Mouse (Mus musculus): ENCODE results near the gene Scgb1a1.

Scgb1a1 gene

DNA sequence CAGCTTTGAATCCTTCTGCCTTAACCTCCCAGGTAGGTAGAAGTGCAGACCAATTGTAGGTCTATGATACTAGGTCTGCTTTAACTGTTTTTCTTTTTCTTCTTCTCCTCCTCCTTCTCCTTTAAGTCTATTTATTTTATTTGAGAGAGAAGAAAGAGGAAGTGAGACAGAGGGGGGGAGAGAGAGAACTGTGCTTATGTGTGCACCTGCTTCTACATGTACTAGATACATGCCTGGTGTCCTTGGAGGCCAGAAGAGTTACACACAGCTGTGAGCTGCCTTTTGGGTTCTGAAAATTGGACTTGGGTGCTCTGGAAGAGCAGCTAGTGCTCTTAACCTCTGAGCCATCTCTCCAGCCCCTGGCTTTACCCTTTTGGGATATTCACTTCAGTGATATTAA is 46.7 kb downstream of the Scgb1a1 start:
- ChIA-PET CTCF (interaction anchor here in 1 of 4 experiments (0.5 kb wide), 1 partner anchor 1218 kb away, joined by 3 read pairs; no protein-coding TSS in a partner anchor), POLR2A (interaction anchor here in 3 of 4 experiments (0.6 to 9.6 kb wide), 23 partner anchors 8 to 328 kb away, joined by 3 to 121 read pairs (median 7); partner anchors contain the start of genes Ahnak (in 1 of the 3), Asrgl1 (in 1 of the 3) and Eef1g (in 1 of the 3))

- ChIA-PET POLR2A (interaction anchor here in 3 of 4 experiments (0.6 to 9.6 kb wide), 29 partner anchors 7 to 327 kb away, joined by 3 to 121 read pairs (median 6); partner anchors contain the start of genes Ahnak (in 1 of the 3), Asrgl1 (in 1 of the 3) and Eef1g (in 1 of the 3)), CTCF (interaction anchor here in 1 of 4 experiments (0.5 kb wide), 1 partner anchor 1218 kb away, joined by 3 read pairs; no protein-coding TSS in a partner anchor)
Measured at GRCm38 (mm10) chr19:9040649-9041048, 47.1 kb downstream of the Scgb1a1 start.

GRCm38 (mm10) chr19:9039928-9040327 is 47.8 kb downstream of the Scgb1a1 start:
- CTCF ChIA-PET = no interaction called here

GRCm38 (mm10) chr19:9039266-9039665 is 48.5 kb downstream of the Scgb1a1 start:
- CTCF ChIA-PET = no interaction called here
- POLR2A ChIA-PET = interaction anchor here (0.6 to 9.6 kb wide), 31 partner anchors 10 to 220 kb away, joined by 3 to 121 read pairs (median 5); partner anchors contain the start of genes Eef1g (in 3 of the 4), Ahnak (in 1 of the 4), Asrgl1 (in 1 of the 4) and Hnrnpul2 (in 1 of the 4)

More at GRCm38 (mm10) chr19:9039928-9040327, 47.8 kb downstream of the Scgb1a1 start:
- POLR2A ChIA-PET = interaction anchor here (0.5 to 9.6 kb wide), 37 partner anchors 9 to 327 kb away, joined by 3 to 121 read pairs (median 5); partner anchors contain the start of genes Eef1g (in 3 of the 4), Ahnak (in 1 of the 4), Asrgl1 (in 1 of the 4) and Hnrnpul2 (in 1 of the 4)

- CTCF ChIA-PET = no interaction called here
- POLR2A ChIA-PET = interaction anchor here in 1 of 4 experiments (8.0 kb wide), 1 partner anchor 12 kb away, joined by 93 read pairs; no protein-coding TSS in a partner anchor
Measured at GRCm38 (mm10) chr19:9038136-9038535, 49.6 kb downstream of the Scgb1a1 start.

DNA sequence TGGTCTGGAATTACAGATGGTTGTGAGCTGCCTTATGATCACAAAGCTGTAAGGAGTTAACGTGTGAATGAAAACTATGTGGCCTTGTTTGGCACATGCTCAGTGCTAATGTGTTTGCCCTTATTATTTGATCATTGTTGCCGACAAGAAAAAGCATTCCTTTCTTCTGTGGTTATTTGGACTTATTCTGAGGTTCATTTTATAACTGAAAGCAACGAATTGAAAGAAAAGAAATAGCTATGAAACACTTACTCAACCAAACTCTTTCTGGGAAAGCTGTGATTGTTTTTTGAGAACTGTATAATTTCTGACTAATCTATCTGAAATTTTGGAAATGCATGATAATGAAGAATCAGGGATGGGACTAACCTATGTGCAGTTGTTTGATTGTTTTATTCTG is 52.7 kb downstream of the Scgb1a1 start:
- ChIA-PET CTCF (no interaction called here), POLR2A (interaction anchor here in 3 of 4 experiments (0.6 to 16.1 kb wide), 11 partner anchors 11 to 841 kb away, joined by 3 to 225 read pairs (median 4); partner anchors contain the start of gene Eef1g (in 1 of the 3))

DNA sequence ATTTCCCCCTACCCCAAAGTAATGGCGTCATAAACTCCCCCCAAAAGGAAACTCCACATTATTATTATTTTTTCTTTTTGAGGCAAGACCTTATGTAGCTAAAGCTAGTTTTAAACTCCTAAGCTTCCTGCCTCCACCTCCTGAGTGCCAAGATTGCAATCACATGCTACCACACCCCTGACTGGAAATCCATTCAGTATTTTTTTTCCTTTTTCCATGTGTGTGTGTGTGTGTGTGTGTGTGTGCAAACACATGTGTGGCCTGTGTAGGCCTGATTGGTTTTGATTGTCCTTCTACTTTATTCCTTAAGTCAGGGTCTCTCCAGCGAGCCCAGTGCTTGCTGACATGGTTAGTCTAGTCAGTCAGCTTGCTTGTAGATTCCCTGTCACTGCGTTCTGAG is 53.3 kb downstream of the Scgb1a1 start:
- ChIA-PET POLR2A (interaction anchor here (0.6 to 16.1 kb wide), 19 partner anchors 9 to 841 kb away, joined by 3 to 225 read pairs (median 5); partner anchors contain the start of genes Ahnak (in 1 of the 4), Eef1g (in 1 of the 4) and Slc3a2 (in 1 of the 4)), CTCF (no interaction called here)
